Mouse (Mus musculus) CH12.LX (cell line): ENCODE data around the gene Ndufa4l2. TPM values are rescaled to one million over a fixed set of nuclear protein-coding genes. Genes with fewer than 3 reads are reported as not detected.
A peak's percentile ranks its signal among the peaks of the same experiment; 100 is the strongest.

Experiments used
- DNase-seq: peaks from one replicate; pipeline ENCODE4 v3.0.0-alpha.2; 2013; ENCODE audit errors: extremely low read depth
- H3K27ac ChIP-seq: 2 replicates; pipeline ENCODE4 v1.5.1; 2012; ENCODE audit warnings: low read depth, mild to moderate bottlenecking, control low read depth, moderate library complexity; ENCODE audit not compliant: insufficient read depth
- H3K27me3 ChIP-seq: replicated peaks from 2 replicates; pipeline ENCODE3; 2012; ENCODE audit warnings: inconsistent platforms
- H3K36me3 ChIP-seq, 2 experiments: replicated peaks in 1 of 2; 2 replicates each; pipeline versions ENCODE3 to v1.6.1; 2012; ENCODE audit warnings: inconsistent platforms in 1 of 2, low read length in 1 of 2, mild to moderate bottlenecking in 1 of 2, mixed read lengths in 1 of 2, moderate library complexity in 1 of 2; ENCODE audit not compliant: control insufficient read depth in 1 of 2, insufficient read depth in 1 of 2
- H3K4me1 ChIP-seq, 2 experiments: 2 replicates each; pipeline ENCODE4 v1.6.1; 2012; ENCODE audit warnings: inconsistent platforms in 1 of 2, moderate library complexity in 1 of 2; ENCODE audit not compliant: insufficient read depth in 2 of 2, control insufficient read depth in 1 of 2
- H3K4me2 ChIP-seq: 2 replicates; pipeline ENCODE4 v1.6.1; 2012; ENCODE audit warnings: low read depth, mild to moderate bottlenecking, control low read depth; ENCODE audit not compliant: poor library complexity, insufficient read depth, severe bottlenecking
- H3K4me3 ChIP-seq, 3 experiments: fragments of 150-350 bp in 1 of 3; sonication (generic) in 1 of 3; replicated peaks in 1 of 3; 2 replicates each; pipeline versions ENCODE3 to v1.5.1; 2011 to 2012; ENCODE audit warnings: low read depth in 2 of 3, low read length in 2 of 3, mild to moderate bottlenecking in 2 of 3, moderate library complexity in 2 of 3, control low read depth in 1 of 3, improper control_type of control experiment in 1 of 3, inconsistent platforms in 1 of 3, mixed read lengths in 1 of 3; ENCODE audit not compliant: poor library complexity in 1 of 3
- H3K79me2 ChIP-seq: replicated peaks from 2 replicates; pipeline ENCODE4 v1.6.1; 2012; ENCODE audit warnings: mild to moderate bottlenecking, moderate library complexity; ENCODE audit not compliant: control insufficient read depth, poor library complexity, insufficient read depth, severe bottlenecking; ENCODE audit errors: extremely low read depth
- H3K9ac ChIP-seq: 2 replicates; pipeline ENCODE4 v1.6.1; 2012; ENCODE audit warnings: low read depth, mild to moderate bottlenecking, control low read depth, moderate library complexity; ENCODE audit not compliant: insufficient read depth
- H3K9me3 ChIP-seq: replicated peaks from 2 replicates; pipeline ENCODE3; 2012; ENCODE audit warnings: low read length, inconsistent platforms, mixed read lengths
- BHLHE40 ChIP-seq: IDR thresholded peaks from 2 replicates; pipeline ENCODE4 v1.6.1; 2011; ENCODE audit warnings: mild to moderate bottlenecking, low read depth, low read length, improper control_type of control experiment
- CHD1 ChIP-seq: IDR thresholded peaks from 2 replicates; pipeline ENCODE4 v1.6.1; 2012; ENCODE audit warnings: low read depth, low read length, improper control_type of control experiment, inconsistent platforms
- E2F4 ChIP-seq: IDR thresholded peaks from 2 replicates; pipeline ENCODE4 v1.6.1; 2011; ENCODE audit warnings: low read depth, low read length, improper control_type of control experiment; ENCODE audit not compliant: insufficient replicate concordance
- ELF1 ChIP-seq: IDR thresholded peaks from 2 replicates; pipeline ENCODE4 v1.6.1; 2014; ENCODE audit warnings: low read depth, mild to moderate bottlenecking, inconsistent platforms, low read length, improper control_type of control experiment
- GABPA ChIP-seq: IDR thresholded peaks from 2 replicates; pipeline ENCODE4 v1.6.1; 2012; ENCODE audit warnings: low read depth, low read length, improper control_type of control experiment, inconsistent platforms; ENCODE audit not compliant: insufficient replicate concordance
- HCFC1 ChIP-seq: IDR thresholded peaks from 2 replicates; pipeline ENCODE4 v1.6.1; 2012; ENCODE audit warnings: low read depth, mild to moderate bottlenecking, inconsistent platforms, low read length, improper control_type of control experiment
- KAT2A ChIP-seq: IDR thresholded peaks from 2 replicates; pipeline ENCODE4 v1.6.1; 2012; ENCODE audit warnings: low read length, improper control_type of control experiment, inconsistent platforms; ENCODE audit not compliant: insufficient replicate concordance
- MAFK ChIP-seq: IDR thresholded peaks from 2 replicates; pipeline ENCODE4 v1.6.1; 2011; ENCODE audit warnings: low read length, improper control_type of control experiment; ENCODE audit not compliant: insufficient replicate concordance
- MAX ChIP-seq: IDR thresholded peaks from 2 replicates; pipeline ENCODE4 v1.6.1; 2011; ENCODE audit warnings: low read length, improper control_type of control experiment
- MAZ ChIP-seq: IDR thresholded peaks from 2 replicates; pipeline ENCODE4 v1.6.1; 2012; ENCODE audit warnings: low read depth, mild to moderate bottlenecking, inconsistent platforms, low read length, improper control_type of control experiment, moderate library complexity
- MEF2A ChIP-seq: IDR thresholded peaks from 2 replicates; pipeline ENCODE4 v1.6.1; 2014; ENCODE audit warnings: low read depth, mild to moderate bottlenecking, inconsistent platforms, low read length, improper control_type of control experiment, borderline replicate concordance
- NELFE ChIP-seq: IDR thresholded peaks from 2 replicates; pipeline ENCODE4 v1.6.1; 2011; ENCODE audit warnings: low read depth, low read length, improper control_type of control experiment
- NRF1 ChIP-seq: IDR thresholded peaks from 2 replicates; pipeline ENCODE4 v1.6.1; 2014; ENCODE audit warnings: low read depth, mild to moderate bottlenecking, inconsistent platforms, low read length, improper control_type of control experiment, moderate library complexity
- POLR2A ChIP-seq: IDR thresholded peaks from 2 replicates; pipeline ENCODE4 v1.6.1; 2011; ENCODE audit warnings: low read depth, mild to moderate bottlenecking, improper control_type of control experiment, low read length
- RAD21 ChIP-seq: IDR thresholded peaks from 2 replicates; pipeline ENCODE4 v1.6.1; 2011; ENCODE audit warnings: low read depth, mild to moderate bottlenecking, low read length, improper control_type of control experiment, moderate library complexity
- RCOR1 ChIP-seq: conservative IDR thresholded peaks from 2 replicates; pipeline ENCODE4 v1.6.1; 2012; ENCODE audit warnings: low read depth, mild to moderate bottlenecking, inconsistent platforms, low read length, improper control_type of control experiment
- SMC3 ChIP-seq: IDR thresholded peaks from 2 replicates; pipeline ENCODE4 v1.6.1; 2011; ENCODE audit warnings: low read depth, low read length, improper control_type of control experiment
- TBP ChIP-seq: conservative IDR thresholded peaks from 2 replicates; pipeline ENCODE4 v1.6.1; 2011; ENCODE audit warnings: low read depth, low read length, improper control_type of control experiment
- USF1 ChIP-seq: IDR thresholded peaks from 2 replicates; pipeline ENCODE4 v1.6.1; 2014; ENCODE audit warnings: low read depth, mild to moderate bottlenecking, inconsistent platforms, low read length, improper control_type of control experiment
- USF2 ChIP-seq: conservative IDR thresholded peaks from 2 replicates; pipeline ENCODE4 v1.6.1; 2011; ENCODE audit warnings: low read depth, low read length, improper control_type of control experiment
- ZC3H11A ChIP-seq: IDR thresholded peaks from 2 replicates; pipeline ENCODE4 v1.6.1; 2012; ENCODE audit warnings: low read depth, mild to moderate bottlenecking, inconsistent platforms, low read length, improper control_type of control experiment
- ZKSCAN1 ChIP-seq: IDR thresholded peaks from 2 replicates; pipeline ENCODE4 v1.6.1; 2012; ENCODE audit warnings: low read depth, inconsistent platforms, low read length, improper control_type of control experiment, borderline replicate concordance
- ZMIZ1 ChIP-seq: IDR thresholded peaks from 2 replicates; pipeline ENCODE4 v1.6.1; 2012; ENCODE audit warnings: low read depth, mild to moderate bottlenecking, inconsistent platforms, low read length, improper control_type of control experiment
- dilution Hi-C: fragments of 300-500 bp; cut with MboI; formaldehyde crosslinking; loops from 2 replicates; pipeline ENCODE4 v1.14.3; 2020; ENCODE audit warnings: low sequenced_read_pairs; ENCODE audit not compliant: extremely low pct_unique_long_range_greater_than_20kb, extremely low pct_ligation_motif_present
- in situ Hi-C: fragments of 300-500 bp; cut with MboI; formaldehyde crosslinking; loops from 3 replicates; pipeline ENCODE4 v1.14.3; 2019; ENCODE audit warnings: low sequenced_read_pairs, low pct_ligation_motif_present, low pct_unique_long_range_greater_than_20kb, mixed read lengths
- polyA plus RNA-seq: library from polyadenylated mRNA; unstranded; fragments of >175 nt; gene quantifications from 2 replicates; pipeline ENCODE4 v1.2.1, GENCODE M21; 2012; ENCODE audit warnings: low read depth; ENCODE audit not compliant: insufficient read length
- total RNA-seq, 2 experiments: library from RNA; depleted of rRNA; stranded (reverse); fragments of 300-350 nt in 1 of 2; fragments of >200 nt in 1 of 2; gene quantifications; 2 replicates each; pipeline ENCODE4 v1.2.3; 2012 to 2014

Gene Ndufa4l2
- total and polyA plus RNA-seq, 3 experiments = 0.47 TPM; not detected in 2

GRCm38 (mm10) chr10:127500042-127500441 is 14.7 kb upstream of the Ndufa4l2 start:
- Histone ChIP-seq H3K79me2 (no peaks in the 10 kb centered on the region), H3K9me3 (no peaks in the 10 kb centered on the region), H3K4me1 (no peaks in the 10 kb centered on the region), H3K36me3 (peaks cover 26 to 57% of the 10 kb centered on the region in 2 experiments), H3K27me3 (no peaks in the 10 kb centered on the region), H3K4me3 (no peak overlapping the region), H3K4me2 (no peak overlapping the region), H3K27ac (no peak overlapping the region), H3K9ac (no peak overlapping the region)
- dilution Hi-C loops = no loop called here
- TF ChIP-seq USF1 = no peak
- TF ChIP-seq USF2 = no peak
- TF ChIP-seq GABPA = no peak
- no peak for TF ChIP-seq NELFE
- TF ChIP-seq TBP = no peak
- no peak for DNase-seq
- in situ Hi-C loops = no loop called here

- dilution Hi-C loops = no loop called here
Measured at GRCm38 (mm10) chr10:127500894-127501893, 13.6 kb upstream of the Ndufa4l2 start, which contains the start of gene Stac3. Gene Stac3, plus strand, starts transcription at chr10:127501686.

GRCm38 (mm10) chr10:127508239-127508638 is 6.5 kb upstream of the Ndufa4l2 start:
- DNase-seq = peak; percentile 87
- in situ Hi-C loops = loop anchor here (5.0 kb wide), 1 partner anchor 34 kb away; no protein-coding TSS in a partner anchor
- Histone ChIP-seq H3K9me3 (no peaks in the 10 kb centered on the region), H3K79me2 (no peaks in the 10 kb centered on the region), H3K27me3 (peaks cover 17% of the 10 kb centered on the region), H3K4me3 (peak overlapping the region in 1 of 3 experiments; percentile 15), H3K27ac (no peak overlapping the region), H3K4me1 (peaks cover 17 to 35% of the 10 kb centered on the region in 2 experiments), H3K9ac (peak overlapping the region; percentile 7; the same call in 1 of the 2 replicates), H3K4me2 (peak overlapping the region; percentile 70), H3K36me3 (peaks cover 0 to 10% of the 10 kb centered on the region in 2 experiments)
- dilution Hi-C loops = no loop called here
- TF ChIP-seq POLR2A (no peak), BHLHE40 (no peak), KAT2A (no peak), ZKSCAN1 (no peak), E2F4 (no peak), MAFK (no peak), MAZ (no peak), RCOR1 (no peak), SMC3 (peak; percentile 57), ZC3H11A (no peak), ZMIZ1 (no peak), ELF1 (peak; percentile 77), RAD21 (peak; percentile 68), NRF1 (no peak), HCFC1 (no peak), NELFE (no peak), CHD1 (no peak), MEF2A (no peak), GABPA (no peak)

More at GRCm38 (mm10) chr10:127500894-127501893, 13.6 kb upstream of the Ndufa4l2 start, which contains the start of gene Stac3:
- H3K27ac ChIP-seq = no peak within 1 kb of the TSS
- H3K9ac ChIP-seq = no peak within 1 kb of the TSS
- no peak within 1 kb of the TSS for H3K4me3 ChIP-seq
- no peaks in the 10 kb centered on the region for H3K4me1 ChIP-seq
- peaks cover 19 to 51% of the 10 kb centered on the region in 2 experiments for H3K36me3 ChIP-seq
- H3K9me3 ChIP-seq = no peaks in the 10 kb centered on the region
- no peak within 1 kb of the TSS for H3K4me2 ChIP-seq
- in situ Hi-C loops = no loop called here
- no peaks in the 10 kb centered on the region for H3K79me2 ChIP-seq
- DNase-seq = no peak
- H3K27me3 ChIP-seq = no peaks in the 10 kb centered on the region
- TF ChIP-seq POLR2A = no peak
- no peak for TF ChIP-seq TBP
- no peak for TF ChIP-seq MAX
